Mouse (Mus musculus): Measurements from ENCODE around the gene D17H6S53E. TPM values are rescaled to one million over a fixed set of nuclear protein-coding genes. Genes with fewer than 3 reads are reported as not detected.

Gene D17H6S53E
- polyA plus RNA-seq, 1 experiment from 2014 or later, result 5.5 TPM

Other genes starting within 250 kb of the D17H6S53E start
- 0.66 TPM for gene Zbtb12, start 246.9 kb upstream of the D17H6S53E start, polyA plus RNA-seq (2017; shearing (Covaris generic))
- gene Gm20547, start 244.3 kb upstream of the D17H6S53E start, polyA plus RNA-seq (2017; shearing (Covaris generic)), result not detected
- gene C2, start 228.1 kb upstream of the D17H6S53E start, polyA plus RNA-seq (2017; shearing (Covaris generic)), result 3.3 TPM
- gene Ehmt2, start 227.9 kb upstream of the D17H6S53E start, polyA plus RNA-seq (2017; shearing (Covaris generic)), result 45.6 TPM
- gene Slc44a4, start 211.9 kb upstream of the D17H6S53E start, polyA plus RNA-seq (2017; shearing (Covaris generic)), result not detected
- 107 TPM for gene Neu1, start 195.1 kb upstream of the D17H6S53E start, polyA plus RNA-seq (2017; shearing (Covaris generic))
- gene Hspa1b, start 167.1 kb upstream of the D17H6S53E start, polyA plus RNA-seq (2017; shearing (Covaris generic)), result 15.1 TPM
- not detected for gene Gm20481, start 156.5 kb upstream of the D17H6S53E start, polyA plus RNA-seq (2017; shearing (Covaris generic))
- gene Hspa1a, start 154.2 kb upstream of the D17H6S53E start, polyA plus RNA-seq (2017; shearing (Covaris generic)), result 4.3 TPM
- gene Hspa1l, start 153.7 kb upstream of the D17H6S53E start, polyA plus RNA-seq (2017; shearing (Covaris generic)), result 0.13 TPM
- 60.3 TPM for gene Lsm2, start 144.5 kb upstream of the D17H6S53E start, polyA plus RNA-seq (2017; shearing (Covaris generic))
- gene Vars, start 125.4 kb upstream of the D17H6S53E start, polyA plus RNA-seq (2017; shearing (Covaris generic)), result 276 TPM
- 0.44 TPM for gene Vwa7, start 109.8 kb upstream of the D17H6S53E start, polyA plus RNA-seq (2017; shearing (Covaris generic))
- 4.4 TPM for gene Sapcd1, start 98.4 kb upstream of the D17H6S53E start, polyA plus RNA-seq (2017; shearing (Covaris generic))
- gene Msh5, start 79.6 kb upstream of the D17H6S53E start, polyA plus RNA-seq (2017; shearing (Covaris generic)), result 1.5 TPM
- gene Clic1, start 76.4 kb upstream of the D17H6S53E start, polyA plus RNA-seq (2017; shearing (Covaris generic)), result 611 TPM
- gene Ddah2, start 67.3 kb upstream of the D17H6S53E start, polyA plus RNA-seq (2017; shearing (Covaris generic)), result 2.5 TPM
- gene Ly6g6c, start 61.0 kb upstream of the D17H6S53E start, polyA plus RNA-seq (2017; shearing (Covaris generic)), result not detected
- not detected for gene Mpig6b, start 60.2 kb upstream of the D17H6S53E start, polyA plus RNA-seq (2017; shearing (Covaris generic))
- gene Ly6g6e, start 49.5 kb upstream of the D17H6S53E start, polyA plus RNA-seq (2017; shearing (Covaris generic)), result not detected
- not detected for gene Ly6g6d, start 48.3 kb upstream of the D17H6S53E start, polyA plus RNA-seq (2017; shearing (Covaris generic))
- not detected for gene Ly6g6f, start 40.8 kb upstream of the D17H6S53E start, polyA plus RNA-seq (2017; shearing (Covaris generic))
- gene Abhd16a, start 37.1 kb upstream of the D17H6S53E start, polyA plus RNA-seq (2017; shearing (Covaris generic)), result 86.4 TPM
- gene Ly6g5c, start 18.1 kb upstream of the D17H6S53E start, polyA plus RNA-seq (2017; shearing (Covaris generic)), result not detected
- 2.4 TPM for gene Ly6g5b, start 10.9 kb upstream of the D17H6S53E start, polyA plus RNA-seq (2017; shearing (Covaris generic))
- gene Gpank1, start 4.9 kb upstream of the D17H6S53E start, polyA plus RNA-seq (2017; shearing (Covaris generic)), result 62.3 TPM
- 279 TPM for gene Csnk2b, start 4.3 kb upstream of the D17H6S53E start, polyA plus RNA-seq (2017; shearing (Covaris generic))
- gene Apom, start 5.7 kb downstream of the D17H6S53E start, polyA plus RNA-seq (2017; shearing (Covaris generic)), result not detected
- 48.9 TPM for gene Bag6, start 8.8 kb downstream of the D17H6S53E start, polyA plus RNA-seq (2017; shearing (Covaris generic))
- 17.8 TPM for gene Prrc2a, start 38.5 kb downstream of the D17H6S53E start, polyA plus RNA-seq (2017; shearing (Covaris generic))
- 7.4 TPM for gene Aif1, start 49.7 kb downstream of the D17H6S53E start, polyA plus RNA-seq (2017; shearing (Covaris generic))
- gene Lst1, start 62.1 kb downstream of the D17H6S53E start, polyA plus RNA-seq (2017; shearing (Covaris generic)), result 9.5 TPM
- gene Ltb, start 68.1 kb downstream of the D17H6S53E start, polyA plus RNA-seq (2017; shearing (Covaris generic)), result 1,703 TPM
- 46.9 TPM for gene Tnf, start 75.6 kb downstream of the D17H6S53E start, polyA plus RNA-seq (2017; shearing (Covaris generic))
- 140 TPM for gene Lta, start 79.0 kb downstream of the D17H6S53E start, polyA plus RNA-seq (2017; shearing (Covaris generic))
- 1.6 TPM for gene Gm16181, start 94.5 kb downstream of the D17H6S53E start, polyA plus RNA-seq (2017; shearing (Covaris generic))
- gene Atp6v1g2, start 107.3 kb downstream of the D17H6S53E start, polyA plus RNA-seq (2017; shearing (Covaris generic)), result 8.7 TPM
- 23.1 TPM for gene Nfkbil1, start 109.4 kb downstream of the D17H6S53E start, polyA plus RNA-seq (2017; shearing (Covaris generic))
- 257 TPM for gene Ddx39b, start 115.4 kb downstream of the D17H6S53E start, polyA plus RNA-seq (2017; shearing (Covaris generic))
- gene H2-D1, start 136.4 kb downstream of the D17H6S53E start, polyA plus RNA-seq (2017; shearing (Covaris generic)), result 7,111 TPM
- 0.34 TPM for gene H2-Q1, start 194.0 kb downstream of the D17H6S53E start, polyA plus RNA-seq (2017; shearing (Covaris generic))
- gene H2-Q2, start 215.9 kb downstream of the D17H6S53E start, polyA plus RNA-seq (2017; shearing (Covaris generic)), result 20.6 TPM

Measured in inflammation-experienced regulatory T-cells, adult 16 weeks (primary cell).